Mouse (Mus musculus) megakaryocyte, embryonic 14.5 days (primary cell): ENCODE data around the gene Slc31a1.

Source experiments
- FLI1 ChIP-seq: IDR thresholded peaks from 2 replicates; pipeline ENCODE4 v1.6.1; 2012; ENCODE audit warnings: low read length, inconsistent platforms, mixed read lengths
- GATA1 ChIP-seq: IDR thresholded peaks from 3 replicates; pipeline ENCODE4 v1.6.1; 2012; ENCODE audit warnings: mixed read lengths, low read length, inconsistent platforms, borderline replicate concordance

DNA sequence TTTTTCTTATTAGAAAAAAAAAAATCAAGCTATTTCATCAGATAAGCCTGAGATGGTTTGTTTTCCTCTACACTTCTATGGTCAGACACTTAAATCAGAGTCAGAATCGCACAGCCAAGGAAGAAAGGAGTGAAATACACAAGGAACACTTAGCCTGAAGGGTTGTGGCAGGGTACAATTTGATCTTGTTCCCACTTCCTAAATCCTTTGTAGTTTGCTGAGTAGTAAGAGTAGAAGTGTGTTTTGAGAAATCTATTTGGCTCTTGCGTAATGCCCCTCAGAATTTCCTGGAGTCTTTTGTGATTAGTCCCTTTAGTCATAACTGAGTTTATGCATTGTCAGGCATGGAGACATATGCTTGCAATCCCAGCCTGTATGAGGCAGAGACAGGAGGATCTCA is 11.2 kb upstream of the Slc31a1 start:
- TF ChIP-seq GATA1: no peak
- no peak for TF ChIP-seq FLI1
